Mouse (Mus musculus): ENCODE results near the gene Kcnma1. TPM values are rescaled to one million over a fixed set of nuclear protein-coding genes. Genes with fewer than 3 reads are reported as not detected.

Gene Kcnma1
- total RNA-seq, 2 experiments from 2014 or later: not detected

GRCm38 (mm10) chr14:23792674-23793073 lies 221.6 kb downstream of the Kcnma1 start:
- ATAC-seq (replicated peaks; ENCODE audit: low FRiP score, poor library complexity, severe bottlenecking): no peak

DNA sequence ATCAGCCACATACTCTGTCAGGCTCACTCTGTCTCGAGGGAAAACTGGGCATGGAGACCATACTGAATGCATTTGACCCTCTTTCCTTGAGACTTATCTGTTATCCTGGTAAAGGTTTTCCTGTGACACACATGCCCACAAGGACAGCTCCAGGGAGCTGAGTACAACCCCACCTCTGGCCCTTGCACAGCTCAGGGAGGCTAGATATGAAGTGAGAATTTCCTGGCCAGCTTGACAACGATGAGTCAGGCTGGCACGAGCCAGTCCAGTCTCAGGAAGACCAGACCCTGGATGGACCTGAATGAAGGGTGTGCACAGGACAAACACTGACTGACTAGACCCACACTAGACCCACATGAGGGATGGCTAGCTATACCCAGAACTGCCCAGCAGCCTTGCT lies 222.2 kb downstream of the Kcnma1 start:
- ATAC-seq (replicated peaks; ENCODE audit: low FRiP score, poor library complexity, severe bottlenecking): no peak

GRCm38 (mm10) chr14:23791261-23791691 lies 223.0 kb downstream of the Kcnma1 start:
- ATAC-seq (replicated peaks; ENCODE audit: low FRiP score, poor library complexity, severe bottlenecking): no peak

DNA sequence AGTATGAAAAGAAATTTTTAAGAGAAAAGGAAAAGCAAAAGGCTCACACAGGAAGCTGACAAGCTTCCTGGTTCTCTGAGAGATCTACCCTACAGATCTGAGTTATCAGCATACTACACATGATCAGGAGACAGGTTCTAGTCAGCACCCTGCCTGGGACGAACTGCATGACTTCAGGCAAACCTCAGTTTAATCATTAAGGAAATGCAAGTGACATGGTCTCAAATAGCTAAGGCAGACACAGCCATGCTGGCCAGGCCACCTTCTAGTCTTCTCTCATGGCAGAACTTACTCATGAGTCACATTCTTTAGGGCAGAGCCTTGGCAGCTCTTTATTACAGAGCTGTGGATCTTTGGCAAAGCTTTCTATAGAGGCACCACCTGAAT lies 227.6 kb downstream of the Kcnma1 start:
- ATAC-seq (replicated peaks; ENCODE audit: low FRiP score, poor library complexity, severe bottlenecking): no peak

- ATAC-seq (replicated peaks; ENCODE audit: low FRiP score, poor library complexity, severe bottlenecking): no peak
Measured at GRCm38 (mm10) chr14:23785921-23786686, 228.2 kb downstream of the Kcnma1 start.

DNA sequence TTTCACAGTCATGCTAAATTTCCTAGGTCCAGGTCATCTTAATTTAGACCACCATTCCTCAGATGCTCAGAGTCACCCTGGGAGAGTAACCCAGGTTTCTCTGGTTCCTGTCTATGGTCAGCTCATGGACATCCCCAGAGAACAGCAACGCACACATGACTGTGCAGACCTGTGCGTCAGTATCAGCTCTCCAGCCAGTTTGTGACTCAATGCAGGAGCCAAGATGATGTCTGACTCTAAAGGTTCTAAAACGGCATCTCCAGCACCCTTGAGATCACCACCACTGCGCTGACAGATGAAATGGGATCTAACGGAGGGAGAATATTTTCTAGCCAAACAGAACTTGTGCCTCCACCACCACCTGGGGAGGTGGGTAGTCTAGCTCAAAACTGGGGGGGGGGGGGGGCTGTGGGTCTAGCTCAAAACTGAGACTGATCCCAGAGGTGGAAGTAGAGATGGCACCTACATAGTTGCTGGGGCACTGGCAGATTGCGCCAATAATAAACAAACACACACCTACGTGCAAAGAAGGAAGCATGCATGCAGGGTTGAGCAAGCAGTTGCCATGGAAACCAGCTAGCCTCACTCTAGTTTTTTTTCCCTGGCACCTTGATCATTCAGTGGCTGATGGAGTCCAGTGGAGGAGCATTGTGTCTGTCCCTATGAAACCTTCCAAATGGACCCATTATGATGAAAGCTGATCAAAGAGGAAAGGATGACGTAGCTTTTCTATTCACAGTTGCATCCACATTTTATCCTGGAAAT lies 231.3 kb downstream of the Kcnma1 start:
- no peak for ATAC-seq (replicated peaks; ENCODE audit: low FRiP score, poor library complexity, severe bottlenecking)

DNA sequence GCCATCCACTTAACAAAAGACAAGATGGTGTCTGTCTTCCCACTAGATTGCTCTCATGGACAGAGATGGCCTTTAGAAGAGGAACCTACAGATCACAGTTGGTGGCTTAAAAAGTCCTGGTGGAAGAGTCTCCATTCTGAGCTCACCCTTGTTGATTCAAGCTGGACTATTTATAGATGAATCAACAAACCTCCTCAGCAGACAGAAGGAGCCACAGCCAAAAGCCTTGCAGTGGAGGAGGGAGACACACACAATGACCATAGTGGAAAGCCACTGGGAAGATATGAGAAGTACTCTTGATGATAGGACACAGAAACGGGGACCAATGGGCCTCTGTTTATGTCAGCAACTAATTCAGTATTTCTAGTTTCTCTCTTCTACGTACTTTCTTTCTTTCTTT lies 239.7 kb downstream of the Kcnma1 start:
- no peak for ATAC-seq (replicated peaks; ENCODE audit: low FRiP score, poor library complexity, severe bottlenecking)

- ATAC-seq (replicated peaks; ENCODE audit: low FRiP score, poor library complexity, severe bottlenecking): no peak
Measured at GRCm38 (mm10) chr14:23772685-23773084, 241.6 kb downstream of the Kcnma1 start.

- no peak for ATAC-seq (replicated peaks; ENCODE audit: low FRiP score, poor library complexity, severe bottlenecking)
Measured at GRCm38 (mm10) chr14:23771794-23772193, 242.5 kb downstream of the Kcnma1 start.

GRCm38 (mm10) chr14:23762471-23762870 lies 251.8 kb downstream of the Kcnma1 start:
- ATAC-seq (replicated peaks; ENCODE audit: low FRiP score, poor library complexity, severe bottlenecking): no peak

DNA sequence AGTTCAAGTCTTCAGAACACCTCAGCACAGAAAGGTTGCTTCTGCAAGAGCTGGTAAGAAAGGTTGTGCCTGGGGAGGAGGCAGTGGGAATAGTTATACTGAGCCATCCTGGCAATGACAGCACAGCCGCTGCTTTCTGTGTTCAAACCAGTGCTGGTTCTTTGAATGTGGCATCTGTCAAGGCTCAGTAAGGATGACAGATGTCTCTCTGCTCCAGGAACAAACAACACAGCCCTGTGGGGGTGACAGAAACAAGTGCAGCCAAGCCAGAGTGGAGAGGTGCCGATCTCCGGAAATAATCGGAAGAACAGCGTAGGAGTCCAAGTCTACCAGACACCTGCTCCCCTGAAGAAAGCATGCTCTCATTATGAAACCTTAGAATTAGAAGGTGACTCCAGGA lies 254.7 kb downstream of the Kcnma1 start:
- no peak for ATAC-seq (replicated peaks; ENCODE audit: low FRiP score, poor library complexity, severe bottlenecking)

GRCm38 (mm10) chr14:23758421-23758820 lies 255.9 kb downstream of the Kcnma1 start:
- no peak for ATAC-seq (replicated peaks; ENCODE audit: low FRiP score, poor library complexity, severe bottlenecking)

DNA sequence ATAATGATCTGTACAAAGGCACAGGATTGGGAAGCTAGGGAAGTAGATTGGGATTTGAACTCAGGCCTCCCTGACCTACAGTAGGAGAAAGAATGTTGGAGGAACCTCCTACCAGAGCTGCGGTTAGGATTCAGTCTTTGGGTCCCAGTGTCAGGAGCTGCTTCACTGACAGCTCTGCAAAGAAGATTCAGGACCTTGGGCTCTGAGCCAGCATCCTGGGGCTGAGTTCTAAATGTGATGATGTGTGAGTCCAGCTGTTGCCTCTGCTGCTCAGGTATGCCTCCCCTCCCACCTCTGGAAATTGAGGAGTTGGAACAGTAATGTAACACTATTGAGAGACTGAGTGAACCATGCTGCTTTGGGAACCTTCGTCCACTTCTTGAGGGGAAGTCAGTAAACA lies 266.3 kb downstream of the Kcnma1 start:
- ATAC-seq (replicated peaks; ENCODE audit: low FRiP score, poor library complexity, severe bottlenecking): no peak

DNA sequence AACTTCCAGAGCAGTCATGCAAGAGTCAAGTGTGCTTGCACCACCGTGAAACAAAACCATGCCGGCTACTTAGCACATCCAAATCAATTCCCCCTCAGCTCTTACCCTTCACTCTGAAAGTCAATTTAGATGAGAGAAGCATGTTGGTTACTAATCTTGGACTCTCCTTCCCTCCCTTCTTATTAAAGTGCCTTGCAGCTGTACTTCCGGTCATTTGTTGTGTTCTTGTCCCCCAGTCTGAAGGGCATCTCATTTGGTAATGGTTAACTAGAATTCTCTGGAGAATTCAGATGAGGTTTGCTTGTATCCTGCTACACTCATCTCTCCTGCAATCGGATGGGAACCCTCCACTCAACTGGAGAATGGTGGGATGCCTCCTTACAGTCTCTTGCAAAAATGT lies 267.3 kb downstream of the Kcnma1 start:
- no peak for ATAC-seq (replicated peaks; ENCODE audit: low FRiP score, poor library complexity, severe bottlenecking)

GRCm38 (mm10) chr14:23741531-23741930 lies 272.8 kb downstream of the Kcnma1 start:
- no peak for ATAC-seq (replicated peaks; ENCODE audit: low FRiP score, poor library complexity, severe bottlenecking)

GRCm38 (mm10) chr14:23734200-23734599 lies 280.1 kb downstream of the Kcnma1 start:
- ATAC-seq (replicated peaks; ENCODE audit: low FRiP score, poor library complexity, severe bottlenecking): no peak

DNA sequence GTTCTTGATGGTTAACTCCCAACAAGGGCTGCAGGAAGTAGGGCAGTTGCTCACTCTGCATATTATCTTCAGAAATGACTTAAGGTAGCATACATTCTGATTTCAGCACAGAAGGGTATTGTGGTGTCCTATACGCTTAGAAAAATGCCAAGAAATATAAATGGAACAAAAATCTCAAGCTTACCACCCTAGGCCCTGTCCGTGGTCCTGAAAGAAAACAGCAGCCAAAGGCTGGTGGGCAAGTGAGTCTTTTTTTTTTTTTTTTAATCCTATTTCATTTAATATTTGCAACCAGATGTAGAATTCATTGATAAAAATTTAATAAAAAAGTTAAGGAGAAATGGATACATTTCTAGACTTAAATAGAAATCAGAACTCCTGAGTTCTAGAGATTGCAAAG lies 284.9 kb downstream of the Kcnma1 start:
- ATAC-seq (replicated peaks; ENCODE audit: low FRiP score, poor library complexity, severe bottlenecking): no peak

GRCm38 (mm10) chr14:23723701-23724430 lies 290.4 kb downstream of the Kcnma1 start:
- ATAC-seq (replicated peaks; ENCODE audit: low FRiP score, poor library complexity, severe bottlenecking): no peak

DNA sequence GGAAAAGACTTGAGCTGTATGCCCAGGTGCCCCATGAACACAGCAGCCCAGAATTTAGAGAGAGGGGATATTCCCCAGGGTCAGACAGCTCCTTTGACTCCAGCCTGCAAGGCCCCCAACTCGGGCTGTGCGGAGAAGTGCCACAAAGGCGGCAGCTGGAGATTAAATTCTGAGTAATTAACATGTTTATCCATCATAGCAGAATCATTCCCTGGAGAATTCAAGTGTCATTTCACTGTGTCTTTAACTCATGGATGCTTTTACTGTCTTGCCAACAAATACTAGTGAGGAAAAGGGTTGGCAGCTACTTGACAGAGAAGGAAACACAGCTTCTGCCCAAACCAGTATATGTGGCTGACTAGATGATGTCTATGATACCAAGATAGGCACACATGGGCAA lies 295.0 kb downstream of the Kcnma1 start:
- no peak for ATAC-seq (replicated peaks; ENCODE audit: low FRiP score, poor library complexity, severe bottlenecking)

GRCm38 (mm10) chr14:23718667-23719066 lies 295.6 kb downstream of the Kcnma1 start:
- ATAC-seq (replicated peaks; ENCODE audit: low FRiP score, poor library complexity, severe bottlenecking): no peak
